Mouse (Mus musculus) heart, embryonic 12.5 days (tissue): ENCODE measurements around the gene Tssk6. TPM values are rescaled to one million over a fixed set of nuclear protein-coding genes. Genes with fewer than 3 reads are reported as not detected.

Experiments used
- ATAC-seq: fragments of 200-750 bp; cut with Nextera tagmentation; 2 replicates; pipeline ENCODE4 v1.8.0; 2017; ENCODE audit warnings: moderate TSS enrichment, moderate library complexity; ENCODE audit not compliant: insufficient number of reproducible peaks, low FRiP score
- H3K27ac ChIP-seq: fragments of 300-500 bp; sonication (generic); 2 replicates; pipeline ENCODE4 v1.5.1; 2016; ENCODE audit warnings: mild to moderate bottlenecking, moderate library complexity; ENCODE audit not compliant: poor library complexity, severe bottlenecking
- H3K27me3 ChIP-seq: fragments of 300-500 bp; sonication (generic); replicated peaks from 2 replicates; pipeline ENCODE4 v1.6.1; 2016; ENCODE audit warnings: mild to moderate bottlenecking, moderate library complexity
- H3K36me3 ChIP-seq: fragments of 300-500 bp; sonication (generic); 2 replicates; pipeline ENCODE4 v1.6.1; 2016; ENCODE audit warnings: mild to moderate bottlenecking, moderate library complexity
- H3K4me1 ChIP-seq: fragments of 300-500 bp; sonication (generic); replicated peaks from 2 replicates; pipeline ENCODE4 v1.6.1; 2016; ENCODE audit warnings: mild to moderate bottlenecking
- H3K4me2 ChIP-seq: fragments of 300-500 bp; sonication (generic); 2 replicates; pipeline ENCODE4 v1.6.1; 2016; ENCODE audit warnings: mild to moderate bottlenecking, moderate library complexity
- H3K4me3 ChIP-seq: fragments of 300-500 bp; sonication (generic); 2 replicates; pipeline ENCODE4 v1.5.1; 2016; ENCODE audit warnings: mild to moderate bottlenecking
- H3K9ac ChIP-seq: fragments of 300-500 bp; sonication (generic); 2 replicates; pipeline ENCODE4 v1.6.1; 2016; ENCODE audit warnings: mild to moderate bottlenecking, moderate library complexity
- H3K9me3 ChIP-seq: fragments of 300-500 bp; sonication (generic); replicated peaks from 2 replicates; pipeline ENCODE4 v1.6.1; 2016; ENCODE audit warnings: mild to moderate bottlenecking, moderate library complexity
- WGBS: fragments of 180-500 bp; shearing (Covaris S2); methylation state at CpG from one replicate; pipeline ENCODE4 v1.1.7; 2016; 5-methylcytosine and 5-hydroxymethylcytosine counted together
- polyA plus RNA-seq: library from polyadenylated mRNA; unstranded; fragments of >200 nt; fragmentation: Nextera tagmentation; extraction: Ambion mirVana; gene quantifications from 2 replicates; pipeline ENCODE4 v1.2.1, GENCODE M21; 2016

Gene Tssk6
- polyA plus RNA-seq, 1 experiment from 2014 or later, result 1.9 TPM

DNA sequence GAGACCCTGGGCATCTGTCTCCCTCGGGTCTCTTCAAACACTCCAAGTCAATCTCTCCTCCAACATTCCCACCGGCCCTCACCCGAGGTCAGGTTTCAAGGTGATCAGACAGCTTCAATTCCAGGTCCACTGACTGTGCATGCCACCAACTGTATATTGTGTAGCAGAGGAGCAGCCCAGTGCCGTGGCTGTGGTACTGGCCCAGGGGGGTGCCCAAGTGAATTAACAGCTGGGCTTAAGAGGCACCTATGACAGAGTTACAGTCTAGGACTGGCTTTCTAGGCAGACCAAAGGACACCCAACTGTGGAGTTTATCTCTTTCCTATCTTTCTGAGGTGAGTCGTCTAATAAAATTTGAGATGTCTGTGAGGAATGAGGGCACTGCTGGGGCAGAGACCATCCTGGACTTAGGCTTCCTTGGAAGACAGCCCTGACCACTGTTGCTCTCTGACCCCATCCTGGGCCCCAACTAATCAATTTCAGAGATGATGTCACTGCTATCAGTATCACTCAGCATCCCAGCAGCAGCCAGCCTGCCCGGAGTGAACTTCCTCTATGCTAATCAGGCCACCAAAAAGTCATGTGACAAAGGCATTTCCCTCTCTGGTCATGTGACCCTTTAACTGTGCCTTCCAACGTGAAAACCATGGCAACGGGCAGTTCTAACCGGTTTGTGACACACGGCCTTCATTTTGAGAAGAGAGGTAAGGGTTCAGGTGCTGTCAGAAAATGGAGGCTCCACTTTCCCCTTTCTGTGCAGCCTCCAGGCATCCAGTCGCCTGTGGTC is 18.1 kb downstream of the Tssk6 start:
- peak; percentile 64 for ATAC-seq
- Histone ChIP-seq H3K4me1 (peaks cover 68% of the 10 kb centered on the region), H3K9ac (peak overlapping the region; percentile 35; the same call in 1 of the 2 replicates), H3K4me3 (no peak overlapping the region), H3K27ac (peak overlapping the region; percentile 44), H3K36me3 (peaks cover 29% of the 10 kb centered on the region), H3K9me3 (no peaks in the 10 kb centered on the region), H3K27me3 (no peaks in the 10 kb centered on the region), H3K4me2 (0 out of 2 replicates have a peak overlapping the region, but pooled peaks have one; percentile 1)
- WGBS, result 39% methylated on average over 11 of the region's 11 CpGs

GRCm38 (mm10) chr8:69921141-69921540 is 19.2 kb downstream of the Tssk6 start:
- H3K4me2 ChIP-seq, result no peak overlapping the region
- no peak for ATAC-seq
- peaks cover 65% of the 10 kb centered on the region for H3K4me1 ChIP-seq
- 0 out of 2 replicates have a peak overlapping the region, but pooled peaks have one; percentile 35 for H3K9ac ChIP-seq
- peak overlapping the region; percentile 44; the same call in 1 of the 2 replicates for H3K27ac ChIP-seq
- no peaks in the 10 kb centered on the region for H3K9me3 ChIP-seq
- peaks cover 19% of the 10 kb centered on the region for H3K36me3 ChIP-seq
- no peaks in the 10 kb centered on the region for H3K27me3 ChIP-seq
- 90% methylated on average over 2 of the region's 2 CpGs for WGBS
- H3K4me3 ChIP-seq, result no peak overlapping the region

DNA sequence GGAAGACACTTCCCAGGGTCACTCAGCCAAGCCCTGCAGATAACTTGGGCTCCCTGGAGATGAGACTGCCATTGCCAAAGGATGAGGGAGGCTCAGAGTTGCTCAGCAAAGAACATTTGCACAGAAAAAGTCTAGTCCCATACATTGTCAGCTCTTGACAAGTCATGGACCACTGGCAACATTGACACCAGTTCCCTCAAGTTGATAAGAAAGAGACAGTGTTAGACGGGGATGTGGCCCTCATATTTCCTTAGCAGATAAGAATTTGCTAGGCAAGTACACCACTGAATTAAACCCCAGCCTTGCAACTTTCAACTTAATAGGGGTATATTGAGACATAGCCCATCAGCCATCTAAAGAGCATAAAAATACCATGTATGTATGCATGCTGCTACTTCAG is 22.0 kb downstream of the Tssk6 start:
- H3K27ac ChIP-seq, result no peak overlapping the region
- no peaks in the 10 kb centered on the region for H3K9me3 ChIP-seq
- no peak for ATAC-seq
- H3K4me1 ChIP-seq, result peaks cover 58% of the 10 kb centered on the region
- no peaks in the 10 kb centered on the region for H3K27me3 ChIP-seq
- H3K4me3 ChIP-seq, result no peak overlapping the region
- WGBS, result 13% methylated on average over 1 of the region's 1 CpGs
- H3K36me3 ChIP-seq, result 0 out of 2 replicates have a peak, but pooled peaks cover 10% of the 10 kb centered on the region
- no peak overlapping the region for H3K9ac ChIP-seq
- H3K4me2 ChIP-seq, result no peak overlapping the region

DNA sequence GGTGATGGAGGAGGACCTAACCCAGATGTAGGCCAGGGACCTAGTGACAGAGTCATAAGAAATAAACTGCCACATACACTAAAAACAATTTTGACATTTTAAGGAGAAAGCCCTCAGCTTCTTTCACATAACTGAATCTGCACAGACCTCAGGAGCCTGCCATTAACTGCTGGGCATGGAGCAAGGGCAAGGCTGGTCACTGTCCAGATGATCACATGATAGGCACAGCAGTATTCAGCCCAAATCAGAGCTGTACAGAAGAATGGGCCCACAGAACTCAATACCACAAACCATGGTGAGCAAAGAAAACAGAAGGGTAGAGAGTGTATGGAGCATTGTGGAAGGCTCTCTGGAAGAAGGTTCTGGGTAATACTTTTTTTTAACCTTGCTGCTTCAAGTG is 24.9 kb downstream of the Tssk6 start:
- Histone ChIP-seq H3K9me3 (no peaks in the 10 kb centered on the region), H3K9ac (no peak overlapping the region), H3K27ac (no peak overlapping the region), H3K4me1 (peaks cover 32% of the 10 kb centered on the region), H3K4me2 (no peak overlapping the region), H3K4me3 (no peak overlapping the region), H3K27me3 (no peaks in the 10 kb centered on the region), H3K36me3 (0 out of 2 replicates have a peak, but pooled peaks cover 10% of the 10 kb centered on the region)
- no peak for ATAC-seq

DNA sequence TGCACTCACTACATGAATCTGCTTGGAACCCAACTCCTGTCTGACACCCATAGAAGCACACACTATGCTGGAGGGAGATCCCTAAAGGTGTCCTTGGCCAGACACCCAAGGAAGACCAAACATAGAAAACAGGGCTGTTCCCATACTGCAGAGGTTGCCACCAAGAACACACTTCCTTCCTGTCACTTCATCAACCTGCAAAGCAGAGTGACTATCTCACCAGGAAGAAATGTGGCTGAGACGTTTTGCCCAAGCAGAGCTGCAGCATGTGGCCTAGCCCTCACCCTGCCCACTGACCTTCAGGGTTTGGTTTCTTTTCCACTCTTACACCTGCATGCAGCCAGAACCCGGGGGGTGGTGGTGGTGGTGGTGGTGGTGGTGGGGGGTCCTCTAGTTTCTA is 31.8 kb downstream of the Tssk6 start:
- Histone ChIP-seq H3K27me3 (no peaks in the 10 kb centered on the region), H3K27ac (no peak overlapping the region), H3K9ac (no peak overlapping the region), H3K9me3 (no peaks in the 10 kb centered on the region), H3K4me3 (no peak overlapping the region), H3K36me3 (peaks cover 22% of the 10 kb centered on the region), H3K4me2 (no peak overlapping the region), H3K4me1 (peaks cover 52% of the 10 kb centered on the region)
- WGBS, result 57% methylated on average over 2 of the region's 2 CpGs
- ATAC-seq, result no peak

DNA sequence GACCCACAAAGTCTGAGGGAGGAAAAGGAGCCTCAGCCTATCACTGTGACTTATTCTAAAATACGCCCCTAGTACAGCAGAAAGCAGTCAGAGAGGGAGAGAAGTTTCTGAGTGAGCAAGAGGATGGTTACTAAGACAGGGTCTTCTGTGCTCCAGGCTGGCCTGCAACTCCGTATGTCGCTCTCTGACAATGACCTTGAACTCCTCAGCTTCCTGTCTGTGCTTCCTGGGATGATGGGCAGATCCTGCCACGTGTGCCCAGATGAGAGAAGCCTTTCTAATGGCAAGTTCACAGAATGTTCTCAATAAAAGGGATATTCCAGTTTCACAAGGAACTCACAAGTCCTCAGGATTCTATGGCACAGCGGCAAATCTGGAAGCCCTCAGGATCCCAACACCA is 32.6 kb downstream of the Tssk6 start:
- peak overlapping the region; percentile 26; the same call in 1 of the 2 replicates for H3K27ac ChIP-seq
- H3K4me1 ChIP-seq, result peaks cover 59% of the 10 kb centered on the region
- 66% methylated on average over 5 of the region's 5 CpGs for WGBS

DNA sequence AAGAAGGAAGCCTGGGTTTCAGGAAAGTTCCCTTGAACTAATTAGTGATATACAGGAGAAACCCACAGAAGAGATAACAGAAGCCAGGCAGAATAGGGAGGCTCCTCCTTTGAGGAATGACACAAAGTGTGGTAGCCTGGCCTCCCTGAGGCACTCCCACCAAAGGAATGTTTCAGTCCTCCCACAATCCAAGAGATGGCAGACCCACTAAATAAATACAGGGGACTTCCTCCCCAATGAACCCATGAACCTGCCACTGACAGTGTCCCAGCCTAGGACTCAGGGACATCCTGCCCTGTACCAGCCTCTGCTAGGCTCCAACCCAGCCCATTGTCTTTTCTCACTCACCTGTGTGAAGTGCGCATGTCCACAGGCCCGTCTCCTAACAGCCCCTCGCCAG is 33.4 kb downstream of the Tssk6 start:
- H3K9me3 ChIP-seq, result no peaks in the 10 kb centered on the region
- no peak for ATAC-seq
- H3K27me3 ChIP-seq, result no peaks in the 10 kb centered on the region
- H3K4me2 ChIP-seq, result no peak overlapping the region
- H3K4me1 ChIP-seq, result peaks cover 67% of the 10 kb centered on the region
- H3K4me3 ChIP-seq, result no peak overlapping the region
- 82% methylated on average over 3 of the region's 3 CpGs for WGBS
- H3K27ac ChIP-seq, result peak overlapping the region; percentile 96
- H3K36me3 ChIP-seq, result peaks cover 22% of the 10 kb centered on the region
- no peak overlapping the region for H3K9ac ChIP-seq

More for the DNA sequence above, 32.6 kb downstream of the Tssk6 start:
- Histone ChIP-seq H3K27me3 (no peaks in the 10 kb centered on the region), H3K4me3 (no peak overlapping the region), H3K9ac (peak overlapping the region; percentile 31), H3K36me3 (peaks cover 22% of the 10 kb centered on the region), H3K4me2 (no peak overlapping the region), H3K9me3 (no peaks in the 10 kb centered on the region)
- no peak for ATAC-seq

DNA sequence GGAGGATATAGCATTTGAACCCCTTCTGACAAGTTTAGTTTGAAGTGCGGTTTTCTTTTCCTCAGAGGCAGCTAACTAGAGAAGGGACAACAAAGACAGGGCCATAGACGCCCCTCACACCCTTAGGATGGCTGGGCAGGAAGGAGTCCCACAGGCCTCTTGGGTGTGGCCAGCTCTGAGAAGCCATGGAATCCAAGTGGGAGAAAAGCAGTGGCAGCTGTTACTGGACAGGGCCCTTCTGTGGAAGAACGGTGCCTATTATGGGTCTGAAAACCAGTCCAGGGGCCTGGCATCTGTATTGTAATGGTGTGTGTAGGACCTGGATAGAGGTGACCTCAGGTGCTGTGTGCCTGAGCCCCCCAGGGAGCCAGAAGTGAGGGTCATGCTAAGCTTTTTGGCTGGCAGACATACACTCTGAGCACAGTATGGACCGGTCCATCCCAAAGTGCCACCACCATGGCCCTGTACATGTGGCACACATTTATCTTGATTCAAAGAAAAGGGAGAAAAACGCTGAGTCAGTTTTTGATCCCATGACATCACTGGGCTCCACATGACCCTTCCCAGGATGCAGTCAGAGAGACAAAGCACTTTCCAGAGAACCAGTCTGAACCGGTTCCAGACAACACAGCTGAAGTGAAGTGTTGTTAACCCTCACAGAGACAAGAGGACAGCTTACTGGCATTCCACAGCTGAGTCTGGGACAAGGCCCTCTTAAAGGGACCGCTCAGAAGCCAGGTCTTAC is 34.2 kb downstream of the Tssk6 start:
- H3K9me3 ChIP-seq, result no peaks in the 10 kb centered on the region
- no peak overlapping the region for H3K4me3 ChIP-seq
- H3K9ac ChIP-seq, result peak overlapping the region; percentile 53; the same call in 1 of the 2 replicates
- H3K27me3 ChIP-seq, result no peaks in the 10 kb centered on the region
- H3K4me2 ChIP-seq, result no peak overlapping the region
- WGBS, result 45% methylated on average over 7 of the region's 7 CpGs
- peaks cover 22% of the 10 kb centered on the region for H3K36me3 ChIP-seq
- peaks cover 75% of the 10 kb centered on the region for H3K4me1 ChIP-seq
- H3K27ac ChIP-seq, result peak overlapping the region; percentile 96
- ATAC-seq, result peak; percentile 86

DNA sequence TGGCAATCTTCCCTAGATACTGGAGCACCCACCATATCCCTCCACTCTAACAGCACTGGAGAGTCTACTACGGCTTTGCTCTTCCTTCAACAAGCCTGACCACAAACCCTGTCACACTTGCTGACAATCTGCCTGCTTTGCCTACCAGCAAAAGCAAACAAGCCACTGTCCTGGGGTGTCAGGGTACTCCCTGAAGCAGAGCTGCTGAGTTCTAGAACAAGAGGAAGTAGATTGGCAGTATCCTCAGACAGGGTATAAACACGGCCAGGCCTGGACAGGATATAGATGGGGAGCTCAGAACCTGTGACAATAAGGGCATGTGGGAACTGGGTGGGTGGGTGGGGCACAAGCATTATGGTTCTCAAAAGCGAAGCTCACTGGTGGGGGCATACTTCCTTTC is 35.5 kb downstream of the Tssk6 start:
- Histone ChIP-seq H3K4me1 (peaks cover 79% of the 10 kb centered on the region), H3K27ac (peak overlapping the region; percentile 96; the same call in 1 of the 2 replicates), H3K4me2 (no peak overlapping the region), H3K9me3 (no peaks in the 10 kb centered on the region), H3K27me3 (no peaks in the 10 kb centered on the region), H3K9ac (no peak overlapping the region), H3K36me3 (peaks cover 22% of the 10 kb centered on the region), H3K4me3 (no peak overlapping the region)
- WGBS, result 74% methylated on average over 3 of the region's 3 CpGs
- ATAC-seq, result no peak

DNA sequence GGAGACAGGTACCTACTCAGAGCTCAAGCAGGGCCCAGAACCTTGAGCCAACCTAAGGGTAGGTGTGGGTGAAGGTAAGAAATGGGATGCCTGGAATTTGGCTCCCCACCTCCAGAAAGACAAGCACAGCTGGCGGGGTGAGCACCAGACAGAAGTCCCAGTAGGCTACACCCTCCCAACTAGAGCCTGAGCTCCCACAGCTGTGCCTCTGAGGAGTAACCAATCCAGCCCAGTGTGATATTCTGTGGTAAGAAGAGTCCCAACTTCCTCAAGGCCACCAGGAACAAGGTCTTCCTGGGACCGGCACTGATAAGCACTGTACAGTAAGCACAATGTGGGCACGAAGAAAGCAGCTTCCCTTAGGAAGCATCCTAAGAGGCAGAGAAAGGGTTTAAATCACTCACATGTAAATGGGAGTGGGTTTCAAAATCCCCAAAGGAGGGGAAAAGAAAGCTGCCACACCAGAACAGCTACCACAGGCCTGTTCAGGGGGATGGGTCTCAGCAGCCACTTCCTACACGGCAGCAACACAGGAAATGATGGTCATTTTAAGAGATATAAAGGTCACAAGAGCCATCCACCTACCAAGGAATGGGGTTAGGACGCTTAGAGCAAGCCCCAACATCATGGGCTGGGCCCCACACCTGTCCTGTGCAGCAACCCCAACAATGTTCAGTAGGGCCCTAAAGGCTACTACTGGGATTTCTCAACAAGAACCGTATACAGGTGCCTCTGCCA is 36.4 kb downstream of the Tssk6 start:
- H3K4me2 ChIP-seq, result no peak overlapping the region
- 64% methylated on average over 6 of the region's 6 CpGs for WGBS
- H3K27me3 ChIP-seq, result no peaks in the 10 kb centered on the region
- ATAC-seq, result no peak
- peaks cover 22% of the 10 kb centered on the region for H3K36me3 ChIP-seq
- H3K27ac ChIP-seq, result peak overlapping the region; percentile 96; the same call in 1 of the 2 replicates
- 0 out of 2 replicates have a peak overlapping the region, but pooled peaks have one; percentile 17 for H3K9ac ChIP-seq
- peaks cover 85% of the 10 kb centered on the region for H3K4me1 ChIP-seq
- H3K4me3 ChIP-seq, result no peak overlapping the region
- no peaks in the 10 kb centered on the region for H3K9me3 ChIP-seq

DNA sequence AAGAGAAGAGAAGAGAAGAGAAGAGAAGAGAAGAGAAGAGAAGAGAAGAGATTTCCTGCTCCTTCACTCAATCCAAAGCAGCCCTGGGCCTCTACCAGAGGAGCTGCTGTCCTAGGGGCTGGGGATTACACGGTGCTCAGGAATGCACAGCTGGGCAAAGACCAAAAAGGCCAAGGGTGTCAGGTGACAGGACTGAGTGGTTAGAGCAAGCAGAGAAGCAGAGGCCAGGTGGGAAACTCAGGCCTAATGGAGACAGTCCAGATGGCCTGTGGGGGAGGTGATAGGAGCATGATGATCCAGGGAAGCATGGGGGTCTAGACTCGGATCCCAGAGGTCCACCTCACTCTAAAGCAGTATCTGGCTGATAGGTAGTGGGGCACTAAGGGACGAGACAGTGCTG is 37.6 kb downstream of the Tssk6 start:
- H3K36me3 ChIP-seq, result peaks cover 13% of the 10 kb centered on the region
- 24% methylated on average over 3 of the region's 3 CpGs for WGBS
- no peak overlapping the region for H3K9ac ChIP-seq
- ATAC-seq, result no peak
- H3K9me3 ChIP-seq, result no peaks in the 10 kb centered on the region
- no peak overlapping the region for H3K4me3 ChIP-seq
- H3K27ac ChIP-seq, result peak overlapping the region; percentile 73
- H3K27me3 ChIP-seq, result no peaks in the 10 kb centered on the region
- peak overlapping the region; percentile 27; the same call in 1 of the 2 replicates for H3K4me2 ChIP-seq
- H3K4me1 ChIP-seq, result peaks cover 86% of the 10 kb centered on the region
